Mouse (Mus musculus) intestine, embryonic 16.5 days (tissue): ENCODE measurements at regions not wholly inside any gene's neighbourhood (a gene's known extent, or its start where the extent isn't known, plus 50 kb on each side); places are given as distances from the start of the nearest gene placed in this dataset.
A peak's percentile ranks its signal among the peaks of the same experiment; 100 is the strongest.

ENCODE experiments used
- ATAC-seq: fragments of 200-750 bp; cut with Nextera tagmentation; 2 replicates; pipeline ENCODE4 v1.8.0; 2017; ENCODE audit warnings: moderate TSS enrichment, moderate library complexity
- H3K27ac ChIP-seq: fragments of 300-500 bp; sonication (generic); 2 replicates; pipeline ENCODE4 v1.5.1; 2014; ENCODE audit warnings: mild to moderate bottlenecking, low read length
- H3K27me3 ChIP-seq: fragments of 300-500 bp; sonication (generic); replicated peaks from 2 replicates; pipeline ENCODE4 v1.6.1; 2014; ENCODE audit warnings: low read length, control low read depth, mixed read lengths; ENCODE audit not compliant: control insufficient read depth, insufficient read depth
- H3K36me3 ChIP-seq: fragments of 300-500 bp; sonication (generic); 2 replicates; pipeline ENCODE4 v1.6.1; 2014; ENCODE audit warnings: low read length, control low read depth; ENCODE audit not compliant: control insufficient read depth, insufficient read depth
- H3K4me1 ChIP-seq: fragments of 300-500 bp; sonication (generic); 2 replicates; pipeline ENCODE4 v1.6.1; 2014; ENCODE audit warnings: low read length, control low read depth, mixed read lengths; ENCODE audit not compliant: control insufficient read depth, insufficient read depth
- H3K4me2 ChIP-seq: fragments of 300-500 bp; sonication (generic); 2 replicates; pipeline ENCODE4 v1.6.1; 2014; ENCODE audit warnings: low read depth, low read length, control low read depth
- H3K4me3 ChIP-seq: fragments of 300-500 bp; sonication (generic); 2 replicates; pipeline ENCODE4 v1.5.1; 2014; ENCODE audit warnings: mild to moderate bottlenecking, low read length
- H3K9ac ChIP-seq: fragments of 300-500 bp; sonication (generic); 2 replicates; pipeline ENCODE4 v1.6.1; 2014; ENCODE audit warnings: low read depth, low read length
- H3K9me3 ChIP-seq: fragments of 300-500 bp; sonication (generic); 2 replicates; pipeline ENCODE4 v1.6.1; 2016; ENCODE audit warnings: low read length, control low read depth; ENCODE audit not compliant: control insufficient read depth
- WGBS: fragments of 180-500 bp; shearing (Covaris S2); extraction: QIAGEN DNeasy Blood & Tissue Kit; methylation state at CpG from one replicate; pipeline ENCODE4 v1.1.7; 2014; 5-methylcytosine and 5-hydroxymethylcytosine counted together

- 0 out of 2 replicates have a peak, but pooled peaks cover 5% of the 10 kb centered on the region for H3K4me1 ChIP-seq
- no peak overlapping the region for H3K4me2 ChIP-seq
- no peaks in the 10 kb centered on the region for H3K36me3 ChIP-seq
- no peak overlapping the region for H3K9ac ChIP-seq
- WGBS, result 50% methylated on average over 5 of the region's 5 CpGs
- no peaks in the 10 kb centered on the region for H3K9me3 ChIP-seq
- H3K27ac ChIP-seq, result no peak overlapping the region
- H3K27me3 ChIP-seq, result no peaks in the 10 kb centered on the region; the same call in 1 of the 2 replicates
- H3K4me3 ChIP-seq, result no peak overlapping the region
- no peak for ATAC-seq
Measured at GRCm38 (mm10) chr6:51052451-51052921, 380.0 kb upstream of the Nfe2l3 start.

GRCm38 (mm10) chr6:51057229-51057628, 375.2 kb upstream of the Nfe2l3 start:
- H3K27ac ChIP-seq, result no peak overlapping the region
- no peaks in the 10 kb centered on the region for H3K9me3 ChIP-seq
- no peak overlapping the region for H3K4me3 ChIP-seq
- 35% methylated on average over 7 of the region's 7 CpGs for WGBS
- 0 out of 2 replicates have a peak, but pooled peaks cover 4% of the 10 kb centered on the region for H3K4me1 ChIP-seq
- H3K36me3 ChIP-seq, result no peaks in the 10 kb centered on the region
- no peaks in the 10 kb centered on the region; the same call in 1 of the 2 replicates for H3K27me3 ChIP-seq
- H3K9ac ChIP-seq, result no peak overlapping the region
- ATAC-seq, result no peak
- H3K4me2 ChIP-seq, result no peak overlapping the region

GRCm38 (mm10) chr6:51059923-51060847, 372.3 kb upstream of the Nfe2l3 start:
- Histone ChIP-seq H3K4me2 (no peak overlapping the region), H3K9ac (no peak overlapping the region), H3K4me3 (no peak overlapping the region), H3K9me3 (no peaks in the 10 kb centered on the region), H3K27ac (no peak overlapping the region), H3K36me3 (no peaks in the 10 kb centered on the region), H3K27me3 (no peaks in the 10 kb centered on the region; the same call in 1 of the 2 replicates), H3K4me1 (no peaks in the 10 kb centered on the region)
- WGBS, result 57% methylated on average over 7 of the region's 7 CpGs
- no peak for ATAC-seq

- ATAC-seq, result no peak
- H3K27me3 ChIP-seq, result no peaks in the 10 kb centered on the region
- H3K9me3 ChIP-seq, result no peaks in the 10 kb centered on the region
- WGBS, result 67% methylated on average over 17 of the region's 17 CpGs
- H3K36me3 ChIP-seq, result no peaks in the 10 kb centered on the region
- no peak overlapping the region for H3K27ac ChIP-seq
- no peaks in the 10 kb centered on the region for H3K4me1 ChIP-seq
- H3K4me3 ChIP-seq, result no peak overlapping the region
- no peak overlapping the region for H3K9ac ChIP-seq
- no peak overlapping the region for H3K4me2 ChIP-seq
Measured at GRCm38 (mm10) chr6:51060848-51061535, 371.5 kb upstream of the Nfe2l3 start.

- Histone ChIP-seq H3K4me3 (no peak overlapping the region), H3K9me3 (no peaks in the 10 kb centered on the region), H3K4me1 (peaks cover 3% of the 10 kb centered on the region; the same call in 1 of the 2 replicates), H3K36me3 (no peaks in the 10 kb centered on the region), H3K27ac (no peak overlapping the region), H3K4me2 (no peak overlapping the region), H3K9ac (no peak overlapping the region), H3K27me3 (no peaks in the 10 kb centered on the region)
- WGBS, result 58% methylated on average over 6 of the region's 6 CpGs
- no peak for ATAC-seq
Measured at GRCm38 (mm10) chr6:51065156-51065555, 367.3 kb upstream of the Nfe2l3 start.

- no peak overlapping the region for H3K27ac ChIP-seq
- 91% methylated on average over 11 of the region's 11 CpGs for WGBS
- H3K36me3 ChIP-seq, result no peaks in the 10 kb centered on the region
- H3K27me3 ChIP-seq, result no peaks in the 10 kb centered on the region
- ATAC-seq, result no peak
- no peak overlapping the region for H3K9ac ChIP-seq
- H3K4me3 ChIP-seq, result no peak overlapping the region
- H3K4me1 ChIP-seq, result peaks cover 3% of the 10 kb centered on the region; the same call in 1 of the 2 replicates
- H3K9me3 ChIP-seq, result no peaks in the 10 kb centered on the region
- no peak overlapping the region for H3K4me2 ChIP-seq
Measured at GRCm38 (mm10) chr6:51067332-51067731, 365.1 kb upstream of the Nfe2l3 start.

- H3K9me3 ChIP-seq, result no peaks in the 10 kb centered on the region
- no peak overlapping the region for H3K4me2 ChIP-seq
- H3K36me3 ChIP-seq, result no peaks in the 10 kb centered on the region
- no peak overlapping the region for H3K4me3 ChIP-seq
- H3K27ac ChIP-seq, result no peak overlapping the region
- H3K4me1 ChIP-seq, result peaks cover 3% of the 10 kb centered on the region; the same call in 1 of the 2 replicates
- ATAC-seq, result no peak
- WGBS, result 43% methylated on average over 5 of the region's 5 CpGs
- no peaks in the 10 kb centered on the region for H3K27me3 ChIP-seq
- H3K9ac ChIP-seq, result no peak overlapping the region
Measured at GRCm38 (mm10) chr6:51069945-51070344, 362.5 kb upstream of the Nfe2l3 start.

GRCm38 (mm10) chr6:51071243-51071642, 361.2 kb upstream of the Nfe2l3 start:
- Histone ChIP-seq H3K4me3 (no peak overlapping the region), H3K27me3 (no peaks in the 10 kb centered on the region), H3K9ac (no peak overlapping the region), H3K4me2 (no peak overlapping the region), H3K4me1 (peaks cover 3% of the 10 kb centered on the region; the same call in 1 of the 2 replicates), H3K36me3 (no peaks in the 10 kb centered on the region), H3K9me3 (no peaks in the 10 kb centered on the region), H3K27ac (no peak overlapping the region)
- 50% methylated on average over 9 of the region's 9 CpGs for WGBS
- no peak for ATAC-seq

GRCm38 (mm10) chr6:51075026-51075425, 357.4 kb upstream of the Nfe2l3 start:
- H3K36me3 ChIP-seq, result no peaks in the 10 kb centered on the region
- no peaks in the 10 kb centered on the region for H3K9me3 ChIP-seq
- peak overlapping the region; percentile 39; the same call in 1 of the 2 replicates for H3K27ac ChIP-seq
- no peaks in the 10 kb centered on the region for H3K4me1 ChIP-seq
- WGBS, result 48% methylated on average over 8 of the region's 8 CpGs
- H3K9ac ChIP-seq, result no peak overlapping the region
- no peaks in the 10 kb centered on the region for H3K27me3 ChIP-seq
- H3K4me3 ChIP-seq, result no peak overlapping the region
- ATAC-seq, result no peak
- H3K4me2 ChIP-seq, result no peak overlapping the region
